Mouse (Mus musculus) cerebellum, adult 2 months (tissue): ENCODE measurements around the gene Olfr324.

ENCODE experiments used
- CTCF ChIP-seq: fragments of 200-500 bp; IDR thresholded peaks from 2 replicates; pipeline ENCODE4 v1.5.1; 2011; ENCODE audit warnings: low read depth, mild to moderate bottlenecking, control low read depth, low read length, moderate library complexity, borderline replicate concordance; ENCODE audit not compliant: insufficient read depth
- POLR2A ChIP-seq: fragments of 200-500 bp; IDR thresholded peaks from 2 replicates; pipeline ENCODE4 v1.6.1; 2011; ENCODE audit warnings: low read length, control low read depth, borderline replicate concordance; ENCODE audit not compliant: insufficient read depth

DNA sequence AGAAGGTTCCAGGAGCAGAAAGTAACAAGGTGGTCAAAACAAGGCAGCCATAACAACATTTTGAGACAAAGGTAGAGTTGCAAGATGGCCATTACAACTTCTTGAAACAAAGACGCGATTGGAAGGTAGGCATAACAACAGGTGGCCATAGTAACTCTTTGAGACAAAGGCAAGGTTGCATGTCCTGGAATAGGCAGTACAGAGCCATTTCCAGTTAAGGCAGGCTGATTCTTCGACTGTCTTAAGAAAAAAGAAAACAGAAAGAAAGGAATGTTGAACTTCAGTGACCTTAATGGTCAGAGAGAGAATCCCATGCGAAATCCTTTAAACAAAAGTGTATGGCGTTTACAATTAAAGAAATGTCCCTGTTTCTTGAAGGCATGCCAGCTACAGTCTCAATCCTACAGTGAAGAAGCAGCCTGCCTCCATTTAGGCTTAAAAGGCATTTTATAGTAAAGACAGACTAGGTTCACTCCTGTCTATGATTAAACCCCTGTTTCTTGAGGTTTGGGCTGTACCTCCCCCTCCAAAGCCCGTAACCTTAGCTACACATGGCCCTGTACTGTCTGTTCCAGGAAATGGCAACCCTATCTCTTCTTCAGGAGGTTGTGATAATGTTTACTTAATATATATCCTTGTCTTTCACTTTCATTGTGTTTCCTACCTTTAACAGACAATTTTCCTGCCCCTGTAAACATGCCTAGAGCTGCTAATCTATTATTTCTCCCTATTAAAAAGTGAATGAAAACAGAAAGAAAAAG lies 8.1 kb downstream of the Olfr324 start:
- TF ChIP-seq POLR2A (no peak), CTCF (no peak)
